Mouse (Mus musculus): ENCODE results near the gene Irak2.

DNA sequence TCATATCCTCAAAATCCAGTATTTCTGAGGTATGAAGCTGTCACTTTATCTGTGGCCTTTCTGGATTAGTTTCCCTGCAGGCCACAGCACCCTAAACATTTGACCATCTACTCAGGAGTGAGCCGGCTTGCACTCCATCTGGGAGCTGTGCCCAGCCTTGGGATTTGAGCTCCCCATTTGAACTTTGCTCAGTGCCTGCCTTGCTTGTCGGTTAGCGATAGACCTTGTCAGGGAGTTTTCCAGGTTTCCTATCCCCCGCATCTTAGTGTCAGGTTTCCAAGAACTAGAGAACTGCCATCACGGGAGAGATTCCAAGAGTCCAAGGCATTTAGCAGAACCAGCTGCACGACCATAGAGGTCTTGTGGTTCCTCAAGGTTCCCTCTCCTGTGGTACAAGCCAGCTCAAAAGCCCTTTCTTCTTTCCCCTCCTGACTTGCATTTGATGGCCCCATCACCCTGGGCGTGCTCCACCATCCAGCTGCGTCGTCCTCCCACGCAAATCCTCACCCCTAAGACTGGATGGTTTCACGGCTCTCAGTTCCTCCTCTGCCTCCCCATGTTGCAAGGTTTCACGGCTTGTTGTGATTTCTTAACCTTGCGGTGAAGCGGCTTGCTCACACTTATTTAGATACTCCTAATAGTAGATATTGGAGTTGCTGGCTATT lies 38.9 kb downstream of the Irak2 start:
- TF ChIP-seq POLR2A (IDR thresholded peaks at IDR 0.05; ENCODE audit: borderline replicate concordance, low read depth, low read length) (no peak), CTCF (IDR thresholded peaks at IDR 0.05; ENCODE audit: low read depth, low read length) (no peak)

Measured in bone marrow macrophage, adult 2 months (primary cell).